Mouse (Mus musculus) small intestine, adult 2 months (tissue): Measurements from ENCODE around the gene Hsf4.

ENCODE experiments used
- CTCF ChIP-seq: fragments of 200-500 bp; IDR thresholded peaks from 2 replicates; pipeline ENCODE4 v1.5.1; 2012; ENCODE audit warnings: low read depth, mild to moderate bottlenecking, control low read depth, inconsistent platforms, low read length, moderate library complexity, mixed read lengths; ENCODE audit not compliant: insufficient replicate concordance, insufficient read length; ENCODE audit errors: extremely low read depth
- POLR2A ChIP-seq: fragments of 200-500 bp; IDR thresholded peaks from 2 replicates; pipeline ENCODE4 v1.6.1; 2012; ENCODE audit warnings: low read depth, mild to moderate bottlenecking, control low read depth, inconsistent platforms, low read length, moderate library complexity

- TF ChIP-seq CTCF (no peak), POLR2A (no peak)
Measured at GRCm38 (mm10) chr8:105270101-105270915, 707 bp downstream of the Hsf4 start.
